Mouse (Mus musculus) testis, adult 2 months (tissue): ENCODE measurements around the gene Fbxo44. TPM values are rescaled to one million over a fixed set of nuclear protein-coding genes. Genes with fewer than 3 reads are reported as not detected.

Source experiments
- H3K27ac ChIP-seq: fragments of 200-500 bp; 2 replicates; pipeline ENCODE4 v1.5.1; 2012; ENCODE audit warnings: low read depth, low read length; ENCODE audit not compliant: control insufficient read depth, insufficient read depth
- H3K27me3 ChIP-seq: fragments of 200-500 bp; 2 replicates; pipeline ENCODE4 v1.6.1; 2012; ENCODE audit warnings: mild to moderate bottlenecking, low read length, moderate library complexity; ENCODE audit not compliant: control insufficient read depth, insufficient read depth
- H3K36me3 ChIP-seq: fragments of 200-500 bp; 2 replicates; pipeline ENCODE4 v1.6.1; 2012; ENCODE audit warnings: mild to moderate bottlenecking, low read length; ENCODE audit not compliant: control insufficient read depth, insufficient read depth
- H3K4me1 ChIP-seq: fragments of 200-500 bp; 2 replicates; pipeline ENCODE4 v1.6.1; 2012; ENCODE audit warnings: low read length; ENCODE audit not compliant: control insufficient read depth, insufficient read depth
- H3K4me3 ChIP-seq: fragments of 200-500 bp; 2 replicates; pipeline ENCODE4 v1.5.1; 2012; ENCODE audit warnings: low read depth, mild to moderate bottlenecking, low read length, moderate library complexity, mixed read lengths; ENCODE audit not compliant: control insufficient read depth
- CTCF ChIP-seq: fragments of 200-500 bp; IDR thresholded peaks from 2 replicates; pipeline ENCODE4 v1.5.1; 2012; ENCODE audit warnings: low read depth, mild to moderate bottlenecking, inconsistent platforms, low read length, moderate library complexity; ENCODE audit not compliant: control insufficient read depth, insufficient read depth, insufficient replicate concordance
- POLR2A ChIP-seq: fragments of 200-500 bp; IDR thresholded peaks from 2 replicates; pipeline ENCODE4 v1.6.1; 2012; ENCODE audit warnings: low read depth, mild to moderate bottlenecking, inconsistent platforms, low read length, moderate library complexity; ENCODE audit not compliant: control insufficient read depth
- polyA plus RNA-seq: library from polyadenylated mRNA; depleted of rRNA; stranded (reverse); fragments of >200 nt; gene quantifications from 2 replicates; pipeline ENCODE4 v1.2.3, GENCODE M21; 2012; rRNA removed

Gene Fbxo44
- polyA plus RNA-seq, 1 experiment = 191 TPM

DNA sequence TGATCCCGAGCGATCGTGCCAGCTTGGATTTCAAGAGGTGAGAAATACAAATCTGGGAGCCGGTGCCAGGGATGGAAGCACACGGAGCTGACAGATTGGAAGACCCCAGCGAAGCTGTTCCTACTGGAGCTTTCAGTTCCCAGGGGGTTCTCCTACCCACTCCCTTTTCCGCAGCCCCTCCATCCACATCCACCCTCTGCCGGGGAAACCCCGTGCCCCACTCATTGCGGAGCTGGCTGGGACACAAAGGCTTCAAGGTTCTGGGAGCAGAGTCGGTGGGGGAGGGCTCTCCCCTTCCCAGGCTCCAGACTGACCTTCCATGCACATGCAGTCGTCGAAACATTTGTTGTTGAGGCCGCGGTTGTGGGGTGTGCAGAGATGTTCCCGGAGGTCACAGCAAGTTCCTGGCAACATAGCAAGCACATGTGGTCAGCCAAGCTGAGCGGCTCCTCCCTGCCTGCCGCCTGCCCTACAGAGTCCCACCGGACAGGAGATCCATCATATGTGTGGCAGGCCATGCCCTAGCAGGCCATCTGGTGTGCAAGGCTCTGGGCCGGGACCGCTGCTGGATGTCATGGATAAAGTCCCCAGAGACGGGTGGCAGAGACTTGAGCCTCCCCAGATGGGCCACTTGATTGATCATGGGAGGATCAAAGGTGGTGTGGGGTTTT, 52.5 kb downstream of the Fbxo44 start:
- TF ChIP-seq CTCF = no peak
- TF ChIP-seq POLR2A = no peak
- Histone ChIP-seq H3K36me3 (no peaks in the 10 kb centered on the region), H3K27ac (no peak overlapping the region), H3K4me1 (peaks cover 6% of the 10 kb centered on the region), H3K4me3 (no peak overlapping the region), H3K27me3 (no peaks in the 10 kb centered on the region)

DNA sequence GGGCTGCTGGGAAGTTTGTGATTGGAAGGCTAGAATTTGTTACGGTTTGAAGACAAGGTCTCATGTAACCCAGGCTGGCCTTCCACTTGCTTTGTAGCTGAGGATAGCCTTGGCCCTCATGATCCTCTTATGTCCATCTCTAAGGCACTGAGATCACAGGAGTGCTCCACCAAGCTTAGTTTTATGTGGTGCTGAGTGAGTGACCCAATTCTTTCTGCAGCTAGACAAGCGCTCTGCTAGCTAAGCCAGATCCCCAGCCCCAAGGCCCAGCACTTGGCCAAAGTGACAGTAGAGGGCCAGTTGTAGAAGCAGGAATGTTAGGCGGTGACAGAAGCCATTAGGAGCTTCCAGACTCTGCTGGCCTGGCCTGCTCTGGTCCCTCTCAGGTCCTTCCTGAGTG, 56.1 kb downstream of the Fbxo44 start:
- no peak for TF ChIP-seq POLR2A
- TF ChIP-seq CTCF = no peak
- H3K4me1 ChIP-seq = peaks cover 10% of the 10 kb centered on the region
- H3K4me3 ChIP-seq = no peak overlapping the region
- no peaks in the 10 kb centered on the region for H3K36me3 ChIP-seq
- no peaks in the 10 kb centered on the region for H3K27me3 ChIP-seq
- no peak overlapping the region for H3K27ac ChIP-seq

Other genes starting within 250 kb of the Fbxo44 start
- gene Plod1, start 223.7 kb downstream of the Fbxo44 start, polyA plus RNA-seq = 7.2 and 8.8 TPM in 2 replicates
- 35.5 and 38.1 TPM in 2 replicates for gene 2510039O18Rik, start 219.6 kb downstream of the Fbxo44 start, polyA plus RNA-seq
- not detected in 2 replicates for gene Nppb, start 174.7 kb downstream of the Fbxo44 start, polyA plus RNA-seq
- gene Nppa, start 159.8 kb downstream of the Fbxo44 start, polyA plus RNA-seq = not detected in 2 replicates
- gene Clcn6, start 121.7 kb downstream of the Fbxo44 start, polyA plus RNA-seq = 9.8 and 12.7 TPM in 2 replicates
- gene Mthfr, start 121.4 kb downstream of the Fbxo44 start, polyA plus RNA-seq = 31.8 and 34.7 TPM in 2 replicates
- gene Agtrap, start 72.5 kb downstream of the Fbxo44 start, polyA plus RNA-seq = 45.2 and 45.4 TPM in 2 replicates
- 332 and 347 TPM in 2 replicates for gene Mad2l2, start 30.1 kb downstream of the Fbxo44 start, polyA plus RNA-seq
- 0.24 and 0.32 TPM in 2 replicates for gene Draxin, start 29.8 kb downstream of the Fbxo44 start, polyA plus RNA-seq
- 41.3 and 41.9 TPM in 2 replicates for gene Fbxo6, start 8.3 kb downstream of the Fbxo44 start, polyA plus RNA-seq
- gene Fbxo2, start 139 bp upstream of the Fbxo44 start, polyA plus RNA-seq = 41.2 and 42.8 TPM in 2 replicates
- gene Disp3, start 127.5 kb upstream of the Fbxo44 start, polyA plus RNA-seq = 0.63 and 2.5 TPM in 2 replicates